Mouse (Mus musculus): ENCODE data around the gene Cgrrf1.

The Cgrrf1 gene

DNA sequence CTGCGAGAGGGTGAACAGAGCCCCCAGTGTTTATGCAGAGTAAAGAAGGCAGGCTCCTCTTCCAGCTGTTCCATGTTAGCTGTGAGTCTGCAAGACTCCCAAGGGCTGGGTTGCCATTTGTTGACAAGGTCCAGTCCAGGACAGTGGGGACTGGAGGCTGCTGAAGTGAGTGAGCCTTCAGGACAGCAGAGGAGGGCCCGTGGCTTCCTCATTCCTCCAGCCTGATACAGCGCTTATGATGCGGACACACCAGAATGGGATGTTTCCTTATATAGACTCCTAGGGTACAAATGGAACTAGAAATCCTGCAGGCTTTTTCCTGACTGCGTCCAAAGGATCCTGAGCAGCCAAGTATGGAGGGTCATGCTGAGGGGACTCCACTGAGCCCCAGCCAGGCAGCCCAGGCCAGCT lies 54.0 kb downstream of the Cgrrf1 start:
- DNase-seq (ENCODE audit: low read depth, low spot score) = no peak

DNA sequence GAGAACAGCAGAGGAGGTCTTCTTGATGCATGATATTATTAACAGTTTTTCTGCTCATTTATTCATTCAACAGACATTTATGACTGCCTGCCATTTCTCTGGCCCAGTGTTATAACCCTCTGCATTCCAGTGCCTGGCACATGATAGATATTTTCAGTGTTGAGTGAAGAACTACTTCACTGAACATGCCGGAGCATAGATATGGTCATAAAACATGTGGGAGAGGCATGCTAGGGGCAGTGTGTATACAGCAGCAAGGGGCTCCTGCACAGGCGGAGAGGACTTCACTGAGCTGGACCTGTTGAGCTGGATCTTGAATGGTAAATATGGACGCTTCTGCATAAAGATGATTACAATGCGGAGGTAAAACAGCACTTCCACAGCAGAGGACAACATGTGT lies 57.2 kb downstream of the Cgrrf1 start:
- no peak for DNase-seq (ENCODE audit: low read depth, low spot score)

DNA sequence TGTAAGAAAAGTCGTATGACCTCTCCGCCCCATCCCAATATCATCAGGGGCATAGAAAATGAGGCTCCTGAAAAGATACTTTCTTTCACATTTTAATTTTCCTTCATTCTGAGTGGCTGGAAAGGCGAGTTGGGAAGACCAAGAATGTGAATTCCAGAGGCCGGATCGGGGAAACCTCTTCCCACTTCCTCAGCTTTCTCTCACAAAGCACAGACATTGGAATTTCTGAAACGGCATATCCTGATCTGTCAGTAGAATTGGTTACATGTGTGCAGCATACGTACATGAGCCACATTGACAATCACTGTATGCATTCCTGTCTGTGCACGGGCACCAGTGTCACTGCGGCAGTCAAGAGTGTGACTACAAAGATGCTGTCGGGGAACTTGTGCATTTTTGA lies 62.0 kb downstream of the Cgrrf1 start:
- no peak for DNase-seq (ENCODE audit: low read depth, low spot score)

DNA sequence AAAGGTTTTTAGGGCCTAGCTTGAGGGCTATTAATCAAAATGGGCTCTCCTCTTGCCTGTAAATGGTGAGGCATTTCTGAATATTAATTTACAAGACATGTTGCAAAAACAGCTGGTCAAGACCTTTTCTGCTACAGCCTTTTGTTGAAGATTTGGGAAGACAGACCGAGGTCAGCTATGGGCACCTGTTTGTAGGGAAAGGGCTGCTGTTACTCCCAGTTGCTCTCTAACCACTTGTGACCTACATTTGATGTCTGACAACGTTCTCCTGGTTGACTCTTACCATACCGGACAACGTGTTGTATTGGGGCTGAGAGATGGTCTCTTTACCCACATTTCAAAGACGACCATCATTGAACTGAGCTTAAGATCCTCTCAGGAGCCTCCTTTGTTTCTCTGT lies 66.0 kb downstream of the Cgrrf1 start:
- no peak for DNase-seq (ENCODE audit: low read depth, low spot score)

DNA sequence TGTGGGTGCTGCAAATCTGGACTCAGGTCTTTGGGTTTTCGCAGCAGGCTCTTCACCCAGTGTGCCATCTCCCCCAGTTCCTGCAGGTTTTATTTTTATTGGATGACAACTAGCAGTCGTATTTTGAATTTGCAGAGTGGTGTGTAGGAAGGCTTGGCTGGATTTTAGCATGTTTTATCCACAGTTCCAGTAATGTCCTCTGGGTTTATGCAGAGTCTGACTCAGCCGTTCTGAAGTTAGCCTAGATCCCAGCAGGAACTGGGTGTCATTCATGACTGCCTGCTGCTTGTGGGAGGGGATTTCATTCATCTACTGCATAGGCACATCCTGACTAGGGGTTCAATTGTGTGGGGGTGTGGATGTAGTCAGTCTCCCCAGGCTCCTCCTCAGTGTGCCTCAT lies 66.7 kb downstream of the Cgrrf1 start:
- no peak for DNase-seq (ENCODE audit: low read depth, low spot score)

DNA sequence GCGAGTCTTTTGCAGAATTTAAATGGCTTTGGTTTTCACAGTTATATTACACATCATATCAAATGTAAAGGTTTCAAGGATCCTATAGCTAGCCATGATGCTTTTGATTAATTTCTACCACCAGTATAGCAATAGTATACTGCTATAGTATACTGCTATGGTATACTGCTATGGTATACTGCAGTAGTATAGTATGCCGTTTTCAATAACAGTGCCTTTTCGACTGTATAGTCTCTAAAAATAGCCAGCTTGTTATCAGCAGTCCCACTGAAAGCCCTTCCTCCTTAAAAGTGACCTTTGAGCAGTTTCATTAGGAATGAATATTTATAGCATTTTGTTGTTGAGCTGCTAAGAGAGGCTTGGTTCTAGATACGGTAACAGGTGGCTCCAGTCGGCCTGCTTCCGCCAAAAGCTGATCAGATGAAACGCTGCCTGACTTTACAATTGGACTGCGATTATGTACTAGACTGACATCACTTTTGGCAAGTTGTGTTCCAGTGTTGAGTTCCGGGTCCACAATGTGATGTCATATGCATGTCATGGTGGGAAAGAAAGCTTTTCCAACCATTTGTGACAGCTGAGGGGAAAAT lies 70.7 kb downstream of the Cgrrf1 start:
- no peak for DNase-seq (ENCODE audit: low read depth, low spot score)
